Mouse (Mus musculus): ENCODE measurements around the gene Cyp2c23.

Cyp2c23 gene

DNA sequence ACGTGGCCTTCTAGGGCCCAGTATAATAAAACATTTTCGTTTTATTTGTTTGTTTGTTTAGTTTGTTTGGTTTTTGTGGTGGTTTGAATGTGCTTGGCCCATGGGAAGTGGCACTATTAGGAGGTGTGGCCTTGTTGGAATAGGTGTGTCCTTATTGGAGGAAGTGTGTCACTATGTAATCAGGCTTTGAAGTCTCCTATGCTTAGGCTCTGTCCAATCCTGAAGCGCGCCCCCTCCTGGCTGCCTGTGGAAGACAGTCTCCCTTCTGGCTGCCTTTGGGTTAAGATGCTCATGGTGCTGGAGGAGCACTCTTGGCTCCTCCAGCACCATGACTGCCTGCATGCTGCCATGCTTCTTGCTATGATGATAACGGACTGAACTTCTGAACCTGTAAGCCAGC, 5.9 kb downstream of the Cyp2c23 start:
- DNase-seq, result peak; percentile 32

GRCm38 (mm10) chr19:44021502-44021901, 7.5 kb downstream of the Cyp2c23 start:
- DNase-seq, result peak; percentile 87

GRCm38 (mm10) chr19:44019739-44020138, 9.3 kb downstream of the Cyp2c23 start:
- DNase-seq, result no peak

DNA sequence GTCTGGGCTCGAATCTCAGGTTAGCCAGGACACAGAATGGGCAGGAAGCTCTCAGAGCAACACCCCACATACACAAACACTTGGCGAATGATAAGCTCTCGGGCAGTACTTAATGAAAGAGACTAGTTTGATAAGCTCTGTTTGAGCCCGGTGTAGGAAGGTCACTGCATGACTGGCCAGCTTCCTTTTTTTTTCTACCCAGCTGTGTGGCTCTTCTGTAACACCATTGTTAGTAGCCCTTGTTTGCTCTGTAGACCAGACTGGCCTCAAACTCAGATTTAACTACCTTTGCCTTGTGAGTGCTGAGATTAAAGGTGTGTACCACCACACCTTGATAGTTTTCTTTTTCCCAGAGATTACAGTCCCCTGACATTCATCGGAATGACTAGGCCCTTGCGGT, 15.1 kb downstream of the Cyp2c23 start:
- no peak for DNase-seq

GRCm38 (mm10) chr19:44008784-44009183, 20.2 kb downstream of the Cyp2c23 start:
- peak; percentile 86 for DNase-seq

- no peak for DNase-seq
These were observed 21.8 kb downstream of the Cyp2c23 start for GRCm38 (mm10) chr19:44007186-44007585.

GRCm38 (mm10) chr19:44005025-44005424, 24.0 kb downstream of the Cyp2c23 start:
- no peak for DNase-seq

- no peak for DNase-seq
These were observed 24.7 kb downstream of the Cyp2c23 start for GRCm38 (mm10) chr19:44004261-44004660.

DNA sequence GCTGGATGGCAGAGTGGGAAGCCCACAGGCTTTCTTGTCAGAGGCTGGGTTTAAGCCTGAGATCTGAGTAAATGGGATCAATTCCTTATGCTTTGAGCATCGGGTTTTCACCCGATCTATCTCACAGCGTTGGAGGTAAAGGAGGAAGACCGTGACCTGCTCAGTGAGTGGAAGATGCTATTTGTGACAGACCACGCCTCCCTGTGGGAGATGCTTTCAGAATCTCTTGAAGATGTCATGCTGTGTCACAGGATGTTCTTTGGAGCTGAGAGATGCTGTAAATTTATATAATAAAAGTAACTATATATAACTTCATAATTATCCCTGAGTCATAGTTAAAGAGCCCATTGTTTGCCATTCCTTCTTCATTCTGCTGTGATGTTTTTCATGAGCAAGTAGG, 28.3 kb downstream of the Cyp2c23 start:
- DNase-seq, result no peak

DNA sequence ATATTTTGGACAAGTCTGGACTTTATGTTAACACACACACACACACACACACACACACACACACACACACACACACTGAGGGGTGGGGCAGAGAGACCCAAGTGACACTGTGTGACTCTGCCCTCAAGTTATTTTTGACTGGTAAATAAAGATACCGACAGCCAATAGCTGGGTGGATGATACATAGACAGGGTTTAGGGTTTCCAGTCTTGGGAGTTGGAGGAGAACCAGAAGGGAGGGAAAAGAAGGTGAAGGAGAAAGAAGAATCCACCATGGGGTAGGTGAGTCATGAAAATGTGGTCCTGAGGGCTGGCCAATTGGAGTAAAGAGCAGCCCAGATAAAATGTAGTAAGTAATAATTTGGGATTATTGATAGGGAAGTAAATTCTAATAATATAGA, 28.9 kb downstream of the Cyp2c23 start:
- DNase-seq, result no peak

GRCm38 (mm10) chr19:43998802-43999527, 30.0 kb downstream of the Cyp2c23 start:
- DNase-seq, result no peak

DNA sequence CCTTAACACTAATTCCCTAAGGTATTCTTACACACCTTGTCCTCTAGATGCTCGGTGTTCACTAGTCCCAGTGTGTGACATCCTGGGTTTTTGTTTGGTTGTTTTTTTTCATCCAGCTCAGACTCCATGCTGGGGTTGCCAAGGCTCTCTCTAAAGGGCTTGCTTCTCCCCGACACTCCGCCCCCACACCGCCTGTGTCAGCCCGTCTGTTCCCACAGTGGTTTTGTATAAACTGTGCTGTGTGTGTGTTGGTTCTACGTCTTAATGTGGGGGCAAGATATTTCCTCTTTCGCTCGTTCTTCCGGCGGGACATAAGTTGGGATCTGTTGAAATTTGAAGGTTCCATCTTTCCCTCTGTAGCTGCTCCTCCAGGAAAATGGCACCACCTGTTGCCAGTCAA, 30.9 kb downstream of the Cyp2c23 start:
- DNase-seq, result peak; percentile 71

- peak; percentile 38 for DNase-seq
These were observed 33.6 kb downstream of the Cyp2c23 start for GRCm38 (mm10) chr19:43995427-43995826.

DNA sequence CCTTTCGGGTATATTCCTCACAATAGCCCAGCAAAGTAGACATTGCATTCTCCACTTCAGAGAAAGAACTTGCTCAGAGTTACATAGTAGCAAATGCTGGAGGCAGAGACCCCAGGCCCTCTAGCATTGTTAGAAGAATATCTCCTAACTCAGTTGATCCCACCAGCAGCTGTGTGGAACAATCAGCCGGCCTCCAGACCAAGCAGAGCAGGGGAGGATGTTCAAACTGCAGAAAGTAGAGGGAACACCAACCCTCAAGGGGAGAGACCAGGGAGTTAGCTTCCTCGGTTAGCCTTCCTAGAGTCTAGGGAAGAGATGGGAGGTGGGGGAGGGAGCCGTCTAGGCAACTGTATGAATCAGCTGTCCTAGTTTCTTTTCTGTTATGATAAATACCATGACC, 36.5 kb downstream of the Cyp2c23 start:
- DNase-seq, result no peak

DNA sequence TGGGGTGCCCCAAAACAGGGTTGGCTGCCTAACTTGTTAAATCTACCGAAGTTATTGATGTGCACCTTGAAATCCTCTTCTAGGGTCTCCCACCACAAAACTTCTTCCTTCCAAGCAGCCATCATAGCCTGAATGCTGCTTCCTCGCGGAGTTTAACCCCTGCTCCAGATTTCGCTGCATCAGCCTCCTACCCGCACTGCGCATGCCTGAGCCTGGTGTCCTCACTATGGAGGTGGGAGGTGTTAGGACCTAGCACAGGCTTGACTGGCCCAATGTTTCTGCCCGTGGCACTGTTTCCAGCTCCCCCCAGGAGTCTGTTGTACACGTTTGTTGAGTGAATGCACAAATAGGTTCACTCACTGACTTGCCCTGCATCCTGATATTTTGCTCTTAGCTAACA, 38.6 kb downstream of the Cyp2c23 start:
- no peak for DNase-seq

DNA sequence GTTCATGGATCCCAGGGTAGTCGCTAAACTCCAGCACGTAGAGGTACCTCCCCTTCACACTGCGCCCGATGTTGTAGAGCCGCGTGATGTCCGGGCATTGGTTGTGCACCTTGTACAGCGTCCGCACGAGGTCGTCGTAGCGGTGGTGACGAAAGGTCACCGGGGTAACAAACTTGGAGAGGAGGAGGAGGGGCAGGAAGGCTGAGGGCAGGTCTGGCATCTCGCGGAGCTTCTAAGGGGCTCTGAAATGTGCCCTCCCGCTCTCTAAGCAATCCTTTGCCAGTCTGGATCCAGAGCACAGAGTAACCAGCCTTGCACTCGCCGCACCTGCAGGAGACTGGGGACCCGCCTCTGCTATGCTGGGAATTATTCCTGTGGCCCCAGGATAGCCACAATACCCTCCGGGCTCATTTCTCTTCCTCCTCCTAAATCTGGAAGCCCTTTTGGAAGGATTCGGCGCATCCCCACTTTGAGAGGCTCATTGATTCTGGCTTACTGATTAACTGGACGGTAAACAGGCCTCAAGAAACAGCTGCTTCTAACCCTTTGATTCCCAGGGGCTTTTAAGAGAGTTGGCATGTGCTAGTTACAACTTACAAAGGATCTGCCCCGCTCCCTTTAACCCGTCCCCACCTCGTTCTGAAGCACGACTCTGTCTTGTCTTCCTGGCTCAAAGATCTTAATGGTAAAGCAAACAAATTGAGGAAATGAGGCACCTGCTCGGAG, 42.8 kb downstream of the Cyp2c23 start, which contains the start of gene Cpn1:
Gene Cpn1, minus strand, starts transcription at position 488 of the 726 bp plus-strand sequence.
- DNase-seq, result peak; percentile 48

DNA sequence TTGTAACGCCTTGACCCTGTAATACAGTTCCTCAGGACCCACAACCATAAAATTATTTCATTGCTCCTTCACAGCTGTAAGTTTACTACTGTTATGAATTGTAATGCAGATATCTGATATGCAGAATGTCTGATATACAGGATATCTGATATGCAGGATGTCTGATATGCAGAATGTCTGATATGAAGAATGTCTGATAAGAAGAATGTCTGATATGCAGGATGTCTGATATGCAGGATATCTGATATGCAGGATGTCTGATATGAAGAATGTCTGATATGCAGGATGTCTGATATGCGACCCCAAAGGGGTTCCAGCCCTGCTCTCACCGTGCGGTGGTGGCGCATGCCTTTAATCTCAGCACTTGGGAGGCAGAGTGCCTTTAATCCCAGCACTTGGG, 47.0 kb downstream of the Cyp2c23 start:
- no peak for DNase-seq

- no peak for DNase-seq
These were observed 48.3 kb downstream of the Cyp2c23 start for GRCm38 (mm10) chr19:43980711-43981110.

DNA sequence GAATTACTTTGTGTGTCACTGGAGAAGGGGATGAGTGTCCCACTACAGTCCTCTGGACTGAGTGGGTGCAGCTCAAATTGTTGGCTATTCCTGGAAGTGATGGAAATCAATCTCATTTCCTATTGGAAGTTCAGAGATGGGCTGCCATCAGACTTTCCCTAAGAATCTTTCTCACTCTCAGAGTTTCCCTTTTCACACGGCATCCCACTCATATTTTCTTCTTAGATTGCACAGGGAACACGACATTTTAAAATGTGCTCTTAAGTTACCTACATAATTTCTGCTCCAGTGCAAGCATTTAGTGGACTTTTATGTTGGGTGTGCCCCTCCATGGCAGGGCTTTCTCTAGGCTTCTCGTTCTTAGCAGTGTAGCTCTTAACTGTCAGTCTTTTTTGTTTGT, 51.2 kb downstream of the Cyp2c23 start:
- DNase-seq, result no peak

- DNase-seq, result no peak
These were observed 52.3 kb downstream of the Cyp2c23 start for GRCm38 (mm10) chr19:43976661-43977060.

DNA sequence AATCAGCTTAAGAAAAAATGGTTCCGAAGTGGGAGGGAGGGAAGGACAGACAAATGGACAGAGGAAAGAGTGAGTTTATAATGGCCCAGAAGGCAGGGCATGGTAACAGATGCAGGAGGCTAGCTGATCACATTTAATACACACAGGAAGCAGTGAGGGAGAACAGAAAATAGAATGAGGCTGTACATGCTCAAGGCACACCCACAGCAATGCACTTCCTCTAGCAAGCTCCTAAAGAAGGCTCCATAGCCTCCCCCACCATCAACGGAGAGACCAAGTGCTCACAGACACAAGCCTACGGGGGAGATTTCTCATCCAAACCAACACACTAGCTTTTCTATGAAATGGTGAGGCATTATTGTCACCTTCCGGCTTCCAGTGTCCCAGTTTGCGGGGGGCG, 54.8 kb downstream of the Cyp2c23 start:
- DNase-seq, result no peak

- DNase-seq, result no peak
These were observed 55.3 kb downstream of the Cyp2c23 start for GRCm38 (mm10) chr19:43973711-43974110.

- DNase-seq, result no peak
These were observed 56.9 kb downstream of the Cyp2c23 start for GRCm38 (mm10) chr19:43972129-43972528.

DNA sequence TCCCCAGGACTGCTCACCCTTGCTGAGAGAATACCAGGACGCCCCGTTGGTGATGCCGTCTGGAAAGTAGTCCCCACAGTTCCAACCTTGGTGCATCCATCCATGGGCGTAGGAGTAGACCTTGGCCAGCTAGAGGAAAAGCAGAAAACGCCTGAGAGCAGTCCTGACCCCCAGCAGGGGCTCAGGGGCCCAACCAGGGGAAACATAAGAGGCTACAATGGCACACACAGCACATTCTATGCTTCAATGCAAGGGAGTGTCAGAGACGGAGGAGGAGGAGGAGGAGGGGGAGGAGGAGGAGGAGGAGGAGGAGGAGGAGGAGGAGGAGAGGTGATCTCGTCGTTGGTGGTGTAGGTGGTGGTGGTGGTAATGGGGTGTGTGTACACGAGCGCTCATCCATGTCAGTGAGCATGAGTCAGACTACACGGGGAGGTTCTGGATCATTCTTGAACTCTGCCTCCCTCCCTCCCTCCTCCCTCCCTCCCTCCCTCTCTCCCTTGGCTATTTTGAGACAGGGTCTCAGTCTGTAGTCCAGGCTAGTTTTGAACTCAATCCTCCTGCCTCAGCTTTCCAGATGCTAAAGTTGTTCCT, 60.5 kb downstream of the Cyp2c23 start:
- DNase-seq, result no peak

Data from lung, postnatal 10 days (tissue).